Mouse (Mus musculus): ENCODE measurements around the gene Acadm.

The Acadm gene

GRCm38 (mm10) chr3:153897216-153897615, 47.2 kb downstream of the Acadm start:
- DNase-seq, result no peak

- DNase-seq, result no peak
Observed at GRCm38 (mm10) chr3:153895454-153895853, 49.0 kb downstream of the Acadm start.

GRCm38 (mm10) chr3:153889188-153889781, 55.1 kb downstream of the Acadm start:
- no peak for DNase-seq

- no peak for DNase-seq
Observed at GRCm38 (mm10) chr3:153888141-153888540, 56.3 kb downstream of the Acadm start.

- DNase-seq, result no peak
Observed at GRCm38 (mm10) chr3:153886296-153886695, 58.1 kb downstream of the Acadm start.

Measured in right cerebral cortex, postnatal 14 days (tissue).